Mouse (Mus musculus): ENCODE measurements at regions not wholly inside any gene's neighbourhood (a gene's known extent, or its start where the extent isn't known, plus 50 kb on each side); places are given as distances from the start of the nearest gene placed in this dataset.

DNA sequence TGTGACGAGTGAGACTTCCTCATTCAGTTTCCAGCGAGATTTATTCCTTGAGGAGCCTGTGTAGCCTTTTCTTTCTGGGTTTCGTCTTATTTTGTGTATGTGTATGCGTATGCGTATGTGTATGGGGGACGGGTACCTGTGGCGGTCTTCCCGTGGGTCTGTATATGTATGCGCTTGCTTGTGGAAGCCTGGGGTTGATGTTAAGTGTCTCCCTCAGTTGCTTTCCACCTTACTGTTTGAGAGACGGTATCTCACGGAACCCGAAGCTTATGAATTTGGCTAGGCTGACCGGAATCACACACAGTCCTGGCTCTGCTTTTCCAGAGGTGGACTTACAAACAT, 87.1 kb downstream of the Ankrd50 start:
- Histone ChIP-seq H3K36me3 (replicated peaks) (no peaks in the 10 kb centered on the region), H3K9me3 (no peaks in the 10 kb centered on the region), H3K27me3 (ENCODE audit: poor library complexity, severe bottlenecking) (peaks cover 49% of the 10 kb centered on the region), H3K27ac (no peak overlapping the region), H3K4me3 (peak overlapping the region; percentile 41; the same call in 1 of the 2 replicates), H3K4me1 (peaks cover 12% of the 10 kb centered on the region)
- DNase-seq (ENCODE audit: extremely low spot score, low spot score): no peak
- 72% methylated on average over 13 of the region's 13 CpGs for WGBS

DNA sequence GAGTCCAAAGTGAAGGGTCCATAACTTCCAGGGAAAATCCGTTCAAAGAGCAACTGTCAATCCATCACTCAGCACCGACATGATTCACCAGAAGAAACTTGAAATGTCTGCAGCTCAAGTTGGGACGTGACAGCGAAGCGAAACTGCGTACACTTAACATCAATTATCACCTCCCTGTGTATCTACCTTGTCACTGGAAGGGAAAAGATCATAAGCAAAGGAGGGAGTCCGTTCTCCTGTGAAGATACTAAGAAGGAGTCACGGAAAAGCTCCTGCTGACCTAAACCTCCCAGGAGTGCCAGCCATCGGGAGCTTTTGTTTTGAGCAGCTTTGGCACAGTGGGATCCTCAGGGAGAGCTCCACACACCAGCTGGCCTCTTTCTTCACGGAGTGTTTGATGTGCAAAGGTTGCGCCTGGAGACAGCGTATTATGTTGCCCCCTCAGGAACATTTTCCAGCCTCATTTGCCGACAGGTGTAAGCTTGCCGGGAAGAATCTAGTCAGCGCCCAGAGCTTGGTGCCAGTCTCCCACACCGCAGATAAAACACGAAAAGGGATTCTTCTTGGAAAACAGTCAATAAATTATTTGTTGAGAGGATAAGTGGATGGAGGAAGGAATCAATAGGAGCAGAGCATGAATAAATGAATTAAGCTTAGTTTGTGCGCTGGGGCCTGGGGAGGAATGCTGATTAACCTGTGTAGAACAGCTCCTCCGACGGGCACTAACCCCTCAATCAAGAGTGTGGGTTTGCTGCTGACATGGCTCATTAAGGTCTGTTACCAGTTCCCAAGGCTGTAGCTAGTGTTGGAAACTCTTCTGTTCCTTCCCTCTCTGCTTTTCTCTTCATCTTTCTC, 87.7 kb downstream of the Ankrd50 start:
- H3K9me3 ChIP-seq: no peaks in the 10 kb centered on the region
- WGBS: 5% methylated on average over 20 of the region's 20 CpGs
- peak overlapping the region; percentile 41 for H3K4me3 ChIP-seq
- peaks cover 49% of the 10 kb centered on the region for H3K27me3 ChIP-seq (ENCODE audit: poor library complexity, severe bottlenecking)
- H3K27ac ChIP-seq: no peak overlapping the region
- H3K4me1 ChIP-seq: peaks cover 12% of the 10 kb centered on the region
- peak; percentile 24 for DNase-seq (ENCODE audit: extremely low spot score, low spot score)
- H3K36me3 ChIP-seq (replicated peaks): no peaks in the 10 kb centered on the region

DNA sequence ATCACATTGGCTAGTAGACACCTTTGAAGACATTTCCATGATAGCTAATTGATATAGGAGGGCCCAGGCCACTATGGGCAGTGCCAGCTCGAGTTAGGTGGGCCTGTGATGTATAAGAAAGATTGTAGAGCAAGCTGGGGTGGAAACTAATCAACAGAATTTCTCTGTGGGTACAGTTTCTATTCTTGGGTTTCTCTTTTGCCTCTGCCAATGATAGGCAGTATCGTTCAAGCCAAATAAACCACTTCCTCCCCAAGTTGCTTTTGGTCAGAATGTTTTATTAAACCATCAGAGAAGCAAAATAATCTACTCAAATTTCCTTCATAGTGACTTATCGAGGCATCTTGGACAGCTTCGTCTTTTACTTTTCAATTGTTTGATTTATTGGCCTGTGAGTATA, 90.3 kb downstream of the Ankrd50 start:
- WGBS: 83% methylated on average over 4 of the region's 4 CpGs
- H3K36me3 ChIP-seq (replicated peaks): no peaks in the 10 kb centered on the region
- no peaks in the 10 kb centered on the region for H3K9me3 ChIP-seq
- H3K4me3 ChIP-seq: no peak overlapping the region
- H3K27me3 ChIP-seq (ENCODE audit: poor library complexity, severe bottlenecking): peaks cover 49% of the 10 kb centered on the region
- peaks cover 12% of the 10 kb centered on the region for H3K4me1 ChIP-seq
- DNase-seq (ENCODE audit: extremely low spot score, low spot score): no peak
- H3K27ac ChIP-seq: no peak overlapping the region

DNA sequence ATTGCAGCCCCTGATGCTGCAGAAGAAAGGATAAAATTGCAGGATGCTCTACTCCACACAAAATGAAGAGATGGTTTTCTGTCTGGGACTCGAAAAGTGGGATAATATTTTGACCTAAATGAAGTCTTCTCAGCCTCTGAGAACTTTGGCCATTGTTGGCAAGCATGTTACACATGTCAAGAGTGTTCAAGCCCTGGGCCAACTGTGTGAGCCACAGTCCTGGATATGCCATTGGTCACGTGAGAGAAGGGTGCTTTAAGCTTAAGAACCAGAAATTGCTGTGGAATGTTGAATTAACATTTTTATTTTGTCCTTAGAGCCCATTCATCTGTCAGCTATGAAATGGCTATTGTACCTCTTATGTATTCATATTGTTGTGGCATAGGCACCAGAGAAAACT, 95.0 kb downstream of the Ankrd50 start:
- DNase-seq (ENCODE audit: extremely low spot score, low spot score): no peak
- Histone ChIP-seq H3K4me1 (peaks cover 6% of the 10 kb centered on the region; the same call in 1 of the 2 replicates), H3K36me3 (replicated peaks) (no peaks in the 10 kb centered on the region), H3K27me3 (ENCODE audit: poor library complexity, severe bottlenecking) (peaks cover 12% of the 10 kb centered on the region; the same call in 1 of the 2 replicates), H3K9me3 (no peaks in the 10 kb centered on the region), H3K27ac (no peak overlapping the region), H3K4me3 (no peak overlapping the region)
- WGBS: 76% methylated on average over 2 of the region's 2 CpGs

DNA sequence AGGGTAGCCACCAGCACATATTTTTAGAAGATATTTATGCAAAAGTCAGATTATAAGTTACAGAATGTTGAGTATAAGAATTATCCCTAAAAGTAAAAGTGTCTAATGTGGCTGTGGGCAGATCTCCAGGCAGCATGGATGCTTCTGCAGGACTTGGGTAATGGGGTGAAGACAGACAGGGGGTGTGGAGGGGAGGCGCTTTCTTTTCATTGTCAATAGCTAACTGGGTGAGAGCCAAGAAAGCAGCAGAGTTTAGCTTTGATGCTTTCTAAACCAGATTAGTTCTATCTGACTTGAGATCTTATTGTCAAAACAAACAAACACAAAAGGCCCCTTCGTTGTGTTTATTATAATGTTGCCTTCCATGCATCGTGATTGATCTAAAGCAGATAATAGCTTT, 95.7 kb downstream of the Ankrd50 start:
- peaks cover 6% of the 10 kb centered on the region; the same call in 1 of the 2 replicates for H3K4me1 ChIP-seq
- H3K36me3 ChIP-seq (replicated peaks): no peaks in the 10 kb centered on the region
- 15% methylated on average over 3 of the region's 3 CpGs for WGBS
- DNase-seq (ENCODE audit: extremely low spot score, low spot score): no peak
- H3K27me3 ChIP-seq (ENCODE audit: poor library complexity, severe bottlenecking): peaks cover 11% of the 10 kb centered on the region; the same call in 1 of the 2 replicates
- no peak overlapping the region for H3K4me3 ChIP-seq
- H3K27ac ChIP-seq: no peak overlapping the region
- no peaks in the 10 kb centered on the region for H3K9me3 ChIP-seq

DNA sequence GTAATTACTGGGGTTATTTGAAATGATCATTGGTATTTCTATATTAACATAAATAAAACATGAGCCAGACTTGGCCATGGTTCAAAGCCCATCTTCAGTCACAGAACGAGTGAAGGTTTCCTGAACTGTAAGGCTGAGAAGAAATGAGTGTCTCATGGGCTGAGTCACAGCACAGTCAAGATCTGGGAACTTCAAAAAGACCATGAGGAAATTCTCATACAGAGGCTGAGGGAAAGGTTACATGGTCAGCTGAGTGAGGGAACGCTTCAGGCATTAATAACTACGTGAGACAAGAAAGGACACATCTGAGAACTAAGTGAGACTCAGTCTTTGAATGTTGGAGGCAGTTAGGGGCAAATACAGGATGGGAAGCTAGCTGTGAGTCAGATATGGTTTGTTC, 101.9 kb downstream of the Ankrd50 start:
- WGBS: 88% methylated on average over 3 of the region's 3 CpGs
- H3K4me1 ChIP-seq: no peaks in the 10 kb centered on the region
- H3K36me3 ChIP-seq (replicated peaks): no peaks in the 10 kb centered on the region
- no peak for DNase-seq (ENCODE audit: extremely low spot score, low spot score)
- peaks cover 6% of the 10 kb centered on the region; the same call in 1 of the 2 replicates for H3K27me3 ChIP-seq (ENCODE audit: poor library complexity, severe bottlenecking)
- no peak overlapping the region for H3K27ac ChIP-seq
- no peak overlapping the region for H3K4me3 ChIP-seq
- no peaks in the 10 kb centered on the region for H3K9me3 ChIP-seq

DNA sequence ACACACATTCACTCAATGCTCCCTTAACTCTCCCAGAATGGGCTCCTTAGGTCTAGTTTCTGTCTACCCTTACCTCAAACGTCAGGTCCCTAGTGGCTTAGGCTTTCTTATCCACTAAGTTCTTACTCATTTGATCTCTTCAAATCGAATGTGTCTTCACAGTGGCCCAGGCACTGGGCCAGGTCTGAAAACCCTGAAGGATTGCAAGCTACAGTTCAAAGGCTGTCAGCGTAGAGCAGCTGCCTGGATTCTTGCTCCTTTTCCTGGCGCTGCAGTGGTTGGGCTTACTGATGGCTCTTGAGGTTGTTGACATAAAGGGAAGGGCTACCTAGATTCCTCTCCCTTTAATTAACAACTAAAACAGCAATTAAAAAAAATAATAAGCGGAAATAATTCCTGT, 103.0 kb downstream of the Ankrd50 start:
- Histone ChIP-seq H3K4me3 (no peak overlapping the region), H3K27me3 (ENCODE audit: poor library complexity, severe bottlenecking) (no peaks in the 10 kb centered on the region), H3K27ac (no peak overlapping the region), H3K9me3 (no peaks in the 10 kb centered on the region), H3K36me3 (replicated peaks) (no peaks in the 10 kb centered on the region), H3K4me1 (no peaks in the 10 kb centered on the region)
- 85% methylated on average over 5 of the region's 5 CpGs for WGBS
- DNase-seq (ENCODE audit: extremely low spot score, low spot score): no peak

DNA sequence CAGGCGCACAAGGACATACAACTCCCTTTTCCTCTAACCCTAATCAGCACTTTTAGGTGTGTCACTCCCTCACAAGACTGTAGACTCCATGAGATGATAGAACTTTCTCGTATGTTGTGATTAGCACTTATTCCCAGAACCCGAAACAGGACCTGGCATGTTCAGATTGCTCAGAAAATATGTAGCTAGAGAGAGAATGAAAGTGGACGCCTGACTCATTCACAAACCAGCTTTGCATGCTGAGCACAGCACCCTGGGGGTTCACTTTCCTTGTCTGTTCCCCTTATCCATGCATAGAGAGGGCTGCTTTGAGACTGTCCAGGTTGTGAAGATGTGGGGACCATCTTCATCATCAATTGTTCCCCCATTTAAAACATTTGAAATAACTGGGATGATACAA, 111.0 kb downstream of the Ankrd50 start:
- H3K27me3 ChIP-seq (ENCODE audit: poor library complexity, severe bottlenecking): no peaks in the 10 kb centered on the region
- no peak overlapping the region for H3K27ac ChIP-seq
- no peaks in the 10 kb centered on the region for H3K9me3 ChIP-seq
- H3K4me3 ChIP-seq: no peak overlapping the region
- 87% methylated on average over 4 of the region's 4 CpGs for WGBS
- H3K4me1 ChIP-seq: no peaks in the 10 kb centered on the region
- DNase-seq (ENCODE audit: extremely low spot score, low spot score): no peak
- no peaks in the 10 kb centered on the region for H3K36me3 ChIP-seq (replicated peaks)

DNA sequence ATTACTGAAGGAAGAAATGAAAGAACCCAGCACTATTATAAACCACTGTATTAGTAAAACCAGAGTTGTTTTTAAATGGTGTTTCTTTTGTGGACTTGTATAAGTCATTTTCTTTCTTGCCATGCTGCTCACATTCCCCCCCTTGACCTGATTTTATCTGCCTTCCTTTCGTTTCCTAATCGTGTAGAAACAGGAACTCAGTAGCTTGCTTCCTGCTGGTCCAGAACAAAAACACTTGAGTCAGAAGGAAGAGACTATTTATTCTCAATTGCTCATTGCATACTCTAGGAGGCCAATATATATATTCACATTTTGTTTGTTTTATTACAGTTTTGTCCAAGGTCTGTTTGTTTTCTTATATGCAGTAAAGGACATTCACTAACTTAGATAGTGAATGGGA, 112.9 kb downstream of the Ankrd50 start:
- no peaks in the 10 kb centered on the region for H3K9me3 ChIP-seq
- H3K27ac ChIP-seq: no peak overlapping the region
- H3K4me1 ChIP-seq: no peaks in the 10 kb centered on the region
- no peak for DNase-seq (ENCODE audit: extremely low spot score, low spot score)
- H3K4me3 ChIP-seq: no peak overlapping the region
- 50% methylated on average over 2 of the region's 2 CpGs for WGBS
- no peaks in the 10 kb centered on the region for H3K36me3 ChIP-seq (replicated peaks)
- no peaks in the 10 kb centered on the region for H3K27me3 ChIP-seq (ENCODE audit: poor library complexity, severe bottlenecking)

DNA sequence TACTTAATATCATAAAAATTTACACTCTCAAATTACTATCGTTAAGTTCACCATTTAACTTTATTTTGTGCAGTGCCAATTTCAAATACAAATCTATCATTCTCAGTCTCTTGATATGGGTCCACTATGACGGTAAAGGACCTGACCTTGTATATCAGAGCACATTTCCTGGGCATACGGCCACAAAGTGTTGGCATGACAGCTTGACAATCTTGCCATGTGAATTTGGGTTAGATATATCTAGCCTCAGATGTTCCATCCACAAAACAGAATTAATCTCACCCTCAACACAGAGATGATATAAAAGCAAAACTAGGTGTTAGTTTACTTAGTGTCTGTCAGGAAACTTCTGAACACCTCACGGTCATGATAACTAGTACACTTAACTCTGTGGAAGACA, 120.8 kb downstream of the Ankrd50 start:
- no peak for DNase-seq (ENCODE audit: extremely low spot score, low spot score)
- 93% methylated on average over 4 of the region's 4 CpGs for WGBS
- Histone ChIP-seq H3K4me1 (peaks cover 20% of the 10 kb centered on the region), H3K4me3 (no peak overlapping the region), H3K9me3 (no peaks in the 10 kb centered on the region), H3K27ac (no peak overlapping the region), H3K27me3 (ENCODE audit: poor library complexity, severe bottlenecking) (no peaks in the 10 kb centered on the region), H3K36me3 (replicated peaks) (no peaks in the 10 kb centered on the region)

DNA sequence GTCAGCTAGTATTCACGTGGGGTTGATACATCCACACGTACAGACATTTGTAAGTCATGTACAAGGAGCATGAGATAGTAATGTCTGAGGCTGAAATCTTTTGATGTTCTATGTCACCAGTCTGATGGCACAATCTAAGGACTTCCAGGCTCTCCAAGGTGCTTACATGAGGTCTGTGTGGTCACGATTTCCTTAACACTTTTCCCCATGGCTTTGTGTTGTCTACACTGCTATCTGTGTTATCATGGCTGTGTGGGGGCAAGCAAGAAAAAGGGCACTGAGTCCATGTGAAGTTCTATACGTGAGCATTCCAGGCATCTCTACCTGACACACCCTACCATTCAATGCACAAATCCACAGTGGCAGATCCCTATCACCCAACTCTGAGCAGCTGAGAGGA, 123.2 kb downstream of the Ankrd50 start:
- peaks cover 28% of the 10 kb centered on the region for H3K4me1 ChIP-seq
- DNase-seq (ENCODE audit: extremely low spot score, low spot score): no peak
- no peaks in the 10 kb centered on the region for H3K36me3 ChIP-seq (replicated peaks)
- H3K9me3 ChIP-seq: no peaks in the 10 kb centered on the region
- H3K4me3 ChIP-seq: no peak overlapping the region
- H3K27ac ChIP-seq: no peak overlapping the region
- H3K27me3 ChIP-seq (ENCODE audit: poor library complexity, severe bottlenecking): no peaks in the 10 kb centered on the region
- WGBS: 84% methylated on average over 4 of the region's 4 CpGs

DNA sequence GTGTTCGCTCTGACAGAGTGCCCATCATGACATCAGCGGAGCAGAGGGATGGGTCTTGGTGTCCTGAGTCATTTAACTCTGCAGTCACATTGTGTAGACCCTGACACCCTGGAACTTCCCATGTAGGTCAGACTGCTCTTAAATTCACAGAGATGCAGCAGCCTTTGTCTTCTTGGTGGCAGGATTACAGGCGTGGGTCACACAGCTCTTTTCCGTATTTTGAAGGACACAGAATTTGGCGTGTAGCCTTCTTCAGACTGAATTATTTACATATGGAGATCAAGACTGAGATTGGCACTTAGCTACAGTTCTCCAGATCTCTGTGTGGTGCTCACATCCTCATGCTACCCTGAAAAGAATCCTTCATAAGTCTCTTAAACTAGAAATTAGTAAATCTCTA, 123.7 kb downstream of the Ankrd50 start:
- H3K27me3 ChIP-seq (ENCODE audit: poor library complexity, severe bottlenecking): no peaks in the 10 kb centered on the region
- no peaks in the 10 kb centered on the region for H3K36me3 ChIP-seq (replicated peaks)
- H3K27ac ChIP-seq: peak overlapping the region; percentile 40
- DNase-seq (ENCODE audit: extremely low spot score, low spot score): no peak
- peaks cover 28% of the 10 kb centered on the region for H3K4me1 ChIP-seq
- H3K9me3 ChIP-seq: no peaks in the 10 kb centered on the region
- 68% methylated on average over 5 of the region's 5 CpGs for WGBS
- H3K4me3 ChIP-seq: no peak overlapping the region

DNA sequence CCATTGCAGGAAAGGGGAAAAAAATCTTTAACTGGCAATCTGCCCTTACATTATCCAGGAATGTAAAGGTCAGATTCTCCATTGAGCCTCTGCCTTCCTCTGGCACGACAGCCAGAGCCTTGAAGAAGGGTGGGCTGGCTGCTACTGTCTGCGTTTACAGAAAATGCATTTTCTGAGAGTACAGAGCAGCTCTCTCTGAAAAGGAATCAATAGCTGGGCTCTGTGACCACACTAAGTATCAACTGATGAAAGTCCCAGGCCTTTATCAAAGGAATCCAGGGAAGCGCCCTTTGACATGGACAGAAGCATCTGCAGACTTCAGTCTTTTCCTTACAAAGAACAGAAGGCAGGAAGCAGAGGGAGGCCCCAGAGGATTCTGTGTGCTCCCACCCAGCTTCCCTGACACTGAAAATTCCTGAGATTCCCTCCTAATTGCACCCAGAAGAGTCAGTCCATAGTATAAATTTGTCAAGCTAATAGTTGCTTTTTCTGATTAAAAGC, 124.2 kb downstream of the Ankrd50 start:
- Histone ChIP-seq H3K4me3 (no peak overlapping the region), H3K27ac (peak overlapping the region; percentile 40), H3K9me3 (no peaks in the 10 kb centered on the region), H3K36me3 (replicated peaks) (no peaks in the 10 kb centered on the region), H3K27me3 (ENCODE audit: poor library complexity, severe bottlenecking) (no peaks in the 10 kb centered on the region), H3K4me1 (peaks cover 28% of the 10 kb centered on the region)
- 33% methylated on average over 3 of the region's 3 CpGs for WGBS
- DNase-seq (ENCODE audit: extremely low spot score, low spot score): no peak
